Mouse (Mus musculus): ENCODE measurements at regions not wholly inside any gene's neighbourhood (a gene's known extent, or its start where the extent isn't known, plus 50 kb on each side); places are given as distances from the start of the nearest gene placed in this dataset.

DNA sequence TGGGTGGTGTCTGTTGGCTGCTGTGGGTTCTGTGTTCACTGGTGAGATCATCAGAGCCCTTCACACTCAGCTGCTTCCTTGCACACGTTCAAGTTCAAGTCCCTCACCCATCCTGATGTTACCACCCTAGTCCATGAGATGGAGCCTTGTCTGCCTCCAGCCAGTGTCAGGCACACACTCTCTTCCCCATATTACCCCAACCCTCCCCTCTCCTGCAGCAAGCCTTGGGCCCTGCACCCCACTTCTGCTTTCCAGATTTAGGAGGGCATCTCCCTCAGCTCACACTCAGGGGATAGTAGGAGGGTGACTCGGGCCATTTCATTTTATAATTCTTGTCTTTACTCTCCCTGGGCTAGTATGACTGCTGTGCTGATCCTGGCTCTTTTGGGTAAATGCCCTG, 288.7 kb upstream of the Eef2kmt start:
- no peaks in the 10 kb centered on the region for H3K79me2 ChIP-seq (ENCODE audit: control insufficient read depth, insufficient read depth)

GRCm38 (mm10) chr16:5538836-5539510, 283.2 kb upstream of the Eef2kmt start:
- Histone ChIP-seq H3K27me3 (ENCODE audit: control insufficient read depth, insufficient read depth, insufficient read length) (no peaks in the 10 kb centered on the region), H3ac (ENCODE audit: control insufficient read depth, insufficient read length, low read depth) (no peak overlapping the region), H3K4me3 (ENCODE audit: insufficient read depth, poor library complexity, severe bottlenecking) (no peak overlapping the region), H3K79me3 (ENCODE audit: low read depth) (no peaks in the 10 kb centered on the region), H3K36me3 (ENCODE audit: control insufficient read depth, insufficient read depth) (no peaks in the 10 kb centered on the region), H3K79me2 (ENCODE audit: control insufficient read depth, insufficient read depth) (no peaks in the 10 kb centered on the region)
- TF ChIP-seq USF1 (IDR thresholded peaks at IDR 0.05; ENCODE audit: low read depth), result no peak
- no peak for TF ChIP-seq FOSL1 (IDR thresholded peaks at IDR 0.05; ENCODE audit: insufficient read depth, low read length, poor library complexity, severe bottlenecking)
- no peak for TF ChIP-seq MAX (IDR thresholded peaks at IDR 0.05)
- no peak for TF ChIP-seq CEBPB (IDR thresholded peaks at IDR 0.05; ENCODE audit: low read depth)
- no peak for TF ChIP-seq CTCF (IDR thresholded peaks at IDR 0.05; ENCODE audit: control insufficient read depth, insufficient read depth, insufficient read length)

More for the DNA sequence above, 288.7 kb upstream of the Eef2kmt start:
- H3K4me3 ChIP-seq (ENCODE audit: insufficient read depth, poor library complexity, severe bottlenecking), result no peak overlapping the region
- H3K36me3 ChIP-seq (ENCODE audit: control insufficient read depth, insufficient read depth), result no peaks in the 10 kb centered on the region
- no peak overlapping the region for H3ac ChIP-seq (ENCODE audit: control insufficient read depth, insufficient read length, low read depth)
- H3K27me3 ChIP-seq (ENCODE audit: control insufficient read depth, insufficient read depth, insufficient read length), result no peaks in the 10 kb centered on the region
- TF ChIP-seq MYOG (IDR thresholded peaks at IDR 0.05; ENCODE audit: control insufficient read depth, extremely low read depth, insufficient read length) (no peak), CEBPB (IDR thresholded peaks at IDR 0.05; ENCODE audit: low read depth) (no peak), MYOD1 (IDR thresholded peaks at IDR 0.05; ENCODE audit: control insufficient read depth, insufficient read length, low read depth) (no peak), USF1 (IDR thresholded peaks at IDR 0.05; ENCODE audit: low read depth) (no peak)
- H3K79me3 ChIP-seq (ENCODE audit: low read depth), result no peaks in the 10 kb centered on the region

DNA sequence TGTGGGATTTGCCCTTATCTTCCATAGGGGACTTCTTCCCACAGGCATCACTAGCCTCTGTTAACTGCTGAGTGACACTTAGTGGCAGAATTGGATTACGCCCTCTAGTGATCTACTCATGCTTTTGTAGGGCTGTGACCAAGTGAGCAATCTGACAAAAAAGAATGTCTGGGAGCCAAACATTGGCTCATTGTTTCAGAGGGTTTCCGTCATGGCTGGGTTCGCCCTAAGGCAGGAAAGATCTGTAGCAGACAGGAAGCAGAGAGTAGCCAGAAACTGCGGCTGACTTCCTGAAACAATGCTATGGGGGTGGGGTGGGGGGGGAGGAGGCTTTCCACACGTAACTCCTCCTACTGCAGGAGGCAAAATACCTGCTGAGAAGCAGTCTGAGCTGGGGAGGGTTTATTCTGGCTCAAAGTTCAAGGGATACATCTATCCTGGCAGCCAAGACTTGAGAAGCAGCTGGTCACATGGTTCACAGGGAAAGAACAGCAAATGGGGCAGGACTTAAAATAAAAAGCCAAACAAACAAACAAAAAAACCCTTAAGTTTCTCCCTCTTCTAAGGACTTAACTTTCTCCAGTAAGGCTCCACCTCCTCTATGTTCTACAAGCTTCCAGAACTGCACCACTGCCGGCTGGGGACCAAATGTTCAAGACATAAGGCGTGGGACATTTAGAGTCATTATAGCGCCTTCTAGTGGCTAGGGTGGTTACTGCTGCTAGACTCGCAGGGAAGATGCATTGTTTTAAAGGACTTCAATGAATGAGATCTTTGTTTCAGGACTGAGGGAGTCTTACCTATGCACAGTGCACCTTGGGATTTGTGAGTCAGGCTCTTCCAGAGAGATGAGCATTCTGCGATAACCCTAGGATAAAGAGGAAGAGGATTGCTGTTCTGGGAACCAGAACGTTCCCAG, 281.8 kb upstream of the Eef2kmt start:
- Histone ChIP-seq H3K36me3 (ENCODE audit: control insufficient read depth, insufficient read depth) (no peaks in the 10 kb centered on the region), H3K4me3 (ENCODE audit: insufficient read depth, poor library complexity, severe bottlenecking) (no peak overlapping the region), H3K79me2 (ENCODE audit: control insufficient read depth, insufficient read depth) (no peaks in the 10 kb centered on the region), H3K27me3 (ENCODE audit: control insufficient read depth, insufficient read depth, insufficient read length) (no peaks in the 10 kb centered on the region), H3K79me3 (ENCODE audit: low read depth) (no peaks in the 10 kb centered on the region), H3ac (ENCODE audit: control insufficient read depth, insufficient read length, low read depth) (no peak overlapping the region)
- TF ChIP-seq CEBPB (IDR thresholded peaks at IDR 0.05; ENCODE audit: low read depth), result no peak

DNA sequence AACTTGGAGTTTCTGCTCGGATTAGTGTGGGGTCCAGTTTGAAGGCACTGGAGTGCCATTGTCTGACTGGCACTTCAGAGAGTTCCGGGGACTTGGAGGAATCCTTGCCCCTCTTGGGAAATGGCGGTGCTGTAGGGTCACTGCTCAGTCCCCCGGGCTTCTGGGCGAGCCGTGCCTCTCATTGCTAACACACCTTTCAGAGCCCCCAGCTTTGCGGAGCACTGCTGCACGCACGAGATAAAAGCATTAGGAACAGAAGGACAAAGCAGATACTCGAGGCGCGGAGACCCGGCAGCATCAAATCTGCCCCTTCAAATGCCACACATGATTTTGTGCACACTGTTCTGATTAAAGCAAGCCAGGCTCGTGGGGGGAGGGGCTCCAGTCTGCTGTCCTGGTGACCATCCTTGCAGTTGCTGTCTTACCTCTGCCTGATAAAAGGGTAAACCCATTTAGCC, 280.8 kb upstream of the Eef2kmt start:
- Histone ChIP-seq H3ac (ENCODE audit: control insufficient read depth, insufficient read length, low read depth) (no peak overlapping the region), H3K27me3 (ENCODE audit: control insufficient read depth, insufficient read depth, insufficient read length) (no peaks in the 10 kb centered on the region), H3K4me3 (ENCODE audit: insufficient read depth, poor library complexity, severe bottlenecking) (no peak overlapping the region), H3K79me3 (ENCODE audit: low read depth) (no peaks in the 10 kb centered on the region), H3K36me3 (ENCODE audit: control insufficient read depth, insufficient read depth) (no peaks in the 10 kb centered on the region), H3K79me2 (ENCODE audit: control insufficient read depth, insufficient read depth) (no peaks in the 10 kb centered on the region)
- no peak for TF ChIP-seq MYOD1 (IDR thresholded peaks at IDR 0.05; ENCODE audit: control insufficient read depth, insufficient read length, low read depth)
- TF ChIP-seq USF1 (IDR thresholded peaks at IDR 0.05; ENCODE audit: low read depth), result no peak
- TF ChIP-seq CTCF (IDR thresholded peaks at IDR 0.05; ENCODE audit: control insufficient read depth, insufficient read depth, insufficient read length), result no peak
- no peak for TF ChIP-seq MYOG (IDR thresholded peaks at IDR 0.05; ENCODE audit: control insufficient read depth, extremely low read depth, insufficient read length)
- TF ChIP-seq FOSL1 (IDR thresholded peaks at IDR 0.05; ENCODE audit: insufficient read depth, low read length, poor library complexity, severe bottlenecking), result no peak
- TF ChIP-seq MAX (IDR thresholded peaks at IDR 0.05), result no peak
- TF ChIP-seq CEBPB (IDR thresholded peaks at IDR 0.05; ENCODE audit: low read depth), result no peak

DNA sequence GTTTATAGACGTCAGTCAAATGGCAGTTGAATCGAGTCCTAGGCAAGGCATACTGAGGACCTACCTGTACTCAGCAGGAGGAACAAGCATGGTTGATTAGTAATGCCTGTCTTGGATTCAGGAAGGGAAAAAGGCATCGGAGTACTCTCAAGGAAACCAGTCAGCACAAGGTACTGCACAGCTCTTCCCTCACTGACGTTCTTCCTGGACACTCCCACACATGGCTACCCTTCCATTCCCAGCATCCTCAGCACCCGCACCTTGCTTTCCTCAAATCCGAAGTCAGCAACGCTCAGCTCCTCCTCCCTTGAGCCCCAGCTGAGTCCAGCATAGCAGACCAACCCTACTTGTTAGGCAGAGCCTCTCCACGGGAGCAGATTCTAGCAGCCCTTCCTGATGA, 279.6 kb upstream of the Eef2kmt start:
- H3K36me3 ChIP-seq (ENCODE audit: control insufficient read depth, insufficient read depth), result no peaks in the 10 kb centered on the region
- H3K4me3 ChIP-seq (ENCODE audit: insufficient read depth, poor library complexity, severe bottlenecking), result no peak overlapping the region
- H3K27me3 ChIP-seq (ENCODE audit: control insufficient read depth, insufficient read depth, insufficient read length), result no peaks in the 10 kb centered on the region
- H3K79me2 ChIP-seq (ENCODE audit: control insufficient read depth, insufficient read depth), result no peaks in the 10 kb centered on the region
- no peaks in the 10 kb centered on the region for H3K79me3 ChIP-seq (ENCODE audit: low read depth)
- TF ChIP-seq MYOD1 (IDR thresholded peaks at IDR 0.05; ENCODE audit: control insufficient read depth, insufficient read length, low read depth) (no peak), MAX (IDR thresholded peaks at IDR 0.05) (no peak), CEBPB (IDR thresholded peaks at IDR 0.05; ENCODE audit: low read depth) (no peak), FOSL1 (IDR thresholded peaks at IDR 0.05; ENCODE audit: insufficient read depth, low read length, poor library complexity, severe bottlenecking) (no peak), MYOG (IDR thresholded peaks at IDR 0.05; ENCODE audit: control insufficient read depth, extremely low read depth, insufficient read length) (no peak), CTCF (IDR thresholded peaks at IDR 0.05; ENCODE audit: control insufficient read depth, insufficient read depth, insufficient read length) (no peak), USF1 (IDR thresholded peaks at IDR 0.05; ENCODE audit: low read depth) (no peak)
- H3ac ChIP-seq (ENCODE audit: control insufficient read depth, insufficient read length, low read depth), result no peak overlapping the region

- no peaks in the 10 kb centered on the region for H3K79me3 ChIP-seq (ENCODE audit: low read depth)
- H3ac ChIP-seq (ENCODE audit: control insufficient read depth, insufficient read length, low read depth), result no peak overlapping the region
Observed at GRCm38 (mm10) chr16:5534862-5535261, 279.1 kb upstream of the Eef2kmt start.

More at GRCm38 (mm10) chr16:5534862-5535261, 279.1 kb upstream of the Eef2kmt start:
- Histone ChIP-seq H3K36me3 (ENCODE audit: control insufficient read depth, insufficient read depth) (no peaks in the 10 kb centered on the region), H3K4me3 (ENCODE audit: insufficient read depth, poor library complexity, severe bottlenecking) (no peak overlapping the region), H3K27me3 (ENCODE audit: control insufficient read depth, insufficient read depth, insufficient read length) (no peaks in the 10 kb centered on the region), H3K79me2 (ENCODE audit: control insufficient read depth, insufficient read depth) (no peaks in the 10 kb centered on the region)
- no peak for TF ChIP-seq CTCF (IDR thresholded peaks at IDR 0.05; ENCODE audit: control insufficient read depth, insufficient read depth, insufficient read length)
- no peak for TF ChIP-seq USF1 (IDR thresholded peaks at IDR 0.05; ENCODE audit: low read depth)
- no peak for TF ChIP-seq MYOG (IDR thresholded peaks at IDR 0.05; ENCODE audit: control insufficient read depth, extremely low read depth, insufficient read length)
- no peak for TF ChIP-seq CEBPB (IDR thresholded peaks at IDR 0.05; ENCODE audit: low read depth)
- TF ChIP-seq MYOD1 (IDR thresholded peaks at IDR 0.05; ENCODE audit: control insufficient read depth, insufficient read length, low read depth), result no peak
- no peak for TF ChIP-seq FOSL1 (IDR thresholded peaks at IDR 0.05; ENCODE audit: insufficient read depth, low read length, poor library complexity, severe bottlenecking)
- no peak for TF ChIP-seq MAX (IDR thresholded peaks at IDR 0.05)
